Mouse (Mus musculus) cerebellum, adult 2 months (tissue): Measurements from ENCODE around the gene Pex14.

Experiments
- CTCF ChIP-seq: fragments of 200-500 bp; IDR thresholded peaks from 2 replicates; pipeline ENCODE4 v1.5.1; 2011; ENCODE audit warnings: low read depth, mild to moderate bottlenecking, control low read depth, low read length, moderate library complexity, borderline replicate concordance; ENCODE audit not compliant: insufficient read depth
- POLR2A ChIP-seq: fragments of 200-500 bp; IDR thresholded peaks from 2 replicates; pipeline ENCODE4 v1.6.1; 2011; ENCODE audit warnings: low read length, control low read depth, borderline replicate concordance; ENCODE audit not compliant: insufficient read depth

DNA sequence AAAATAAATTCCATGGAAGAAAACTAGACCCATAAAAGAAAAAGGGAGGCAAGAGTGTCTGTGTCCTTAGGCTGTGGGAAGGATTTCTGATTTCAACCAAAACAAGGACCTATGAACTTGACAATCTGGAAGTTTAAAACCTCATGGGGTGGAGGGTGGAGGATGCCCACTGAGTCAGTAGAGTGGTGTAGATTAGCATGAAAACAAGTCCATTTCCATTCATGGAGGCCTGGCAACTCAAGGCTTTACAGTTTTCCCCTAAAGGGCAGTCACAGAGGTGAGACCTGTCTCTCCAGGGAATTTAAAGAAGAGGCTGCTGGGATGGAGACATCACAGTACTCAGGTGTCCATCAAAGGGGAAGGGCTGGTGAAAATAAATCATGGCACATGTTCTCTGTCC, 78.7 kb downstream of the Pex14 start:
- TF ChIP-seq CTCF, result no peak
- TF ChIP-seq POLR2A, result no peak
